Mouse (Mus musculus) monocyte, adult 59 days (primary cell): ENCODE measurements around the gene Dyrk1a. TPM values are rescaled to one million over a fixed set of nuclear protein-coding genes. Genes with fewer than 3 reads are reported as not detected.

ENCODE experiments used
- total RNA-seq, 2 experiments: library from RNA; stranded (reverse); gene quantifications; one replicate each; pipeline ENCODE4 v1.2.4; 2023

Gene Dyrk1a
- total RNA-seq = 10 to 100 TPM; 83.3 to 89.8 TPM

GRCm38 (mm10) chr16:94569229-94570176 lies at the start of gene Dyrk1a:
Gene Dyrk1a (plus strand): TSS chr16:94570010.

GRCm38 (mm10) chr16:94526344-94527151 lies 43.3 kb upstream of the Dyrk1a start, which contains the start of gene Vps26c:
Gene Vps26c (minus strand): TSS chr16:94526830.

Other genes starting within 250 kb of the Dyrk1a start
- under 1 TPM; 0.73 to 0.79 TPM for gene Ripply3, start 241.6 kb upstream of the Dyrk1a start, total RNA-seq
- gene Ttc3, start 199.4 kb upstream of the Dyrk1a start, total RNA-seq = 10 to 100 TPM; 16.4 to 33.4 TPM
- 10 to 100 TPM; 11.1 to 12.1 TPM for gene Pigp, start 198.2 kb upstream of the Dyrk1a start, total RNA-seq
- gene Vps26c, start 43.2 kb upstream of the Dyrk1a start, total RNA-seq = 10 to 100 TPM; 45.5 to 48.2 TPM